Mouse (Mus musculus): ENCODE data around the gene Mov10l1. TPM values are rescaled to one million over a fixed set of nuclear protein-coding genes. Genes with fewer than 3 reads are reported as not detected.

Gene Mov10l1
- polyA plus RNA-seq, 1 experiment from 2014 or later = 0.42 TPM

- no peaks in the 10 kb centered on the region for H3K27me3 ChIP-seq (replicated peaks; ENCODE audit: insufficient read depth, low read length)
- no peak overlapping the region for H3K4me3 ChIP-seq (ENCODE audit: low read depth, low read length)
- TF ChIP-seq EP300 (IDR thresholded peaks at IDR 0.05) (no peak), CTCF (IDR thresholded peaks at IDR 0.05) (peak; percentile 22)
- H3K27ac ChIP-seq (ENCODE audit: low read length) = no peak overlapping the region
- DNase-seq (ENCODE audit: low spot score) (peak; percentile 8), ATAC-seq (no peak)
- H3K9ac ChIP-seq (replicated peaks; ENCODE audit: low read depth) = no peak overlapping the region
- H3K4me2 ChIP-seq (replicated peaks; ENCODE audit: low read depth, low read length) = no peak overlapping the region
- WGBS = 41% methylated on average over 6 of the region's 6 CpGs
- H3K9me3 ChIP-seq (ENCODE audit: low read length) = no peaks in the 10 kb centered on the region
- no peaks in the 10 kb centered on the region for H3K36me3 ChIP-seq (ENCODE audit: insufficient read depth, low read length)
- H3K4me1 ChIP-seq (ENCODE audit: insufficient read depth, low read depth, low read length) = no peaks in the 10 kb centered on the region
Observed at GRCm38 (mm10) chr15:88946851-88947250, 35.9 kb upstream of the Mov10l1 start.

- 82% methylated on average over 4 of the region's 4 CpGs for WGBS
- DNase-seq (ENCODE audit: low spot score) (no peak), ATAC-seq (no peak)
- no peak overlapping the region for H3K4me2 ChIP-seq (replicated peaks; ENCODE audit: low read depth, low read length)
- no peaks in the 10 kb centered on the region for H3K9me3 ChIP-seq (ENCODE audit: low read length)
- H3K4me3 ChIP-seq (ENCODE audit: low read depth, low read length) = no peak overlapping the region
- H3K36me3 ChIP-seq (ENCODE audit: insufficient read depth, low read length) = no peaks in the 10 kb centered on the region
- H3K4me1 ChIP-seq (ENCODE audit: insufficient read depth, low read depth, low read length) = no peaks in the 10 kb centered on the region
- no peak for TF ChIP-seq CTCF (IDR thresholded peaks at IDR 0.05)
- no peak for TF ChIP-seq EP300 (IDR thresholded peaks at IDR 0.05)
- H3K9ac ChIP-seq (replicated peaks; ENCODE audit: low read depth) = no peak overlapping the region
- peaks cover 12% of the 10 kb centered on the region; the same call in 1 of the 2 replicates for H3K27me3 ChIP-seq (replicated peaks; ENCODE audit: insufficient read depth, low read length)
- H3K27ac ChIP-seq (ENCODE audit: low read length) = no peak overlapping the region
Observed at GRCm38 (mm10) chr15:88951246-88951645, 31.5 kb upstream of the Mov10l1 start.

GRCm38 (mm10) chr15:88954368-88955072 is 28.2 kb upstream of the Mov10l1 start, which contains the start of gene Ttll8:
Gene Ttll8 (minus strand): TSS chr15:88954418.
- 10% methylated on average over 48 of the region's 53 CpGs for WGBS
- DNase-seq (ENCODE audit: low spot score) = peak; percentile 56
- Histone ChIP-seq H3K9me3 (ENCODE audit: low read length) (no peaks in the 10 kb centered on the region), H3K27ac (ENCODE audit: low read length) (no peak within 1 kb of the TSS), H3K4me2 (replicated peaks; ENCODE audit: low read depth, low read length) (peak within 1 kb of the TSS; percentile 52), H3K27me3 (replicated peaks; ENCODE audit: insufficient read depth, low read length) (peaks cover 12% of the 10 kb centered on the region; the same call in 1 of the 2 replicates), H3K4me3 (ENCODE audit: low read depth, low read length) (peak within 1 kb of the TSS; percentile 27; the same call in 1 of the 2 replicates), H3K36me3 (ENCODE audit: insufficient read depth, low read length) (no peaks in the 10 kb centered on the region), H3K9ac (replicated peaks; ENCODE audit: low read depth) (no peak within 1 kb of the TSS), H3K4me1 (ENCODE audit: insufficient read depth, low read depth, low read length) (no peaks in the 10 kb centered on the region)
- no peak for TF ChIP-seq CTCF (IDR thresholded peaks at IDR 0.05)
- TF ChIP-seq EP300 (IDR thresholded peaks at IDR 0.05) = no peak
- ATAC-seq = peak; percentile 93

- no peak overlapping the region for H3K9ac ChIP-seq (replicated peaks; ENCODE audit: low read depth)
- H3K4me3 ChIP-seq (ENCODE audit: low read depth, low read length) = no peak overlapping the region
- 83% methylated on average over 6 of the region's 6 CpGs for WGBS
- DNase-seq (ENCODE audit: low spot score) (no peak), ATAC-seq (no peak)
- H3K4me1 ChIP-seq (ENCODE audit: insufficient read depth, low read depth, low read length) = no peaks in the 10 kb centered on the region
- no peak overlapping the region for H3K27ac ChIP-seq (ENCODE audit: low read length)
- TF ChIP-seq EP300 (IDR thresholded peaks at IDR 0.05) = no peak
- TF ChIP-seq CTCF (IDR thresholded peaks at IDR 0.05) = no peak
- no peak overlapping the region for H3K4me2 ChIP-seq (replicated peaks; ENCODE audit: low read depth, low read length)
- no peaks in the 10 kb centered on the region for H3K9me3 ChIP-seq (ENCODE audit: low read length)
- no peaks in the 10 kb centered on the region for H3K36me3 ChIP-seq (ENCODE audit: insufficient read depth, low read length)
- peaks cover 12% of the 10 kb centered on the region; the same call in 1 of the 2 replicates for H3K27me3 ChIP-seq (replicated peaks; ENCODE audit: insufficient read depth, low read length)
Observed at GRCm38 (mm10) chr15:88955342-88955741, 27.4 kb upstream of the Mov10l1 start.

- peaks cover 12% of the 10 kb centered on the region; the same call in 1 of the 2 replicates for H3K27me3 ChIP-seq (replicated peaks; ENCODE audit: insufficient read depth, low read length)
- TF ChIP-seq CTCF (IDR thresholded peaks at IDR 0.05) = no peak
- TF ChIP-seq EP300 (IDR thresholded peaks at IDR 0.05) = no peak
- no peak overlapping the region for H3K27ac ChIP-seq (ENCODE audit: low read length)
- no peaks in the 10 kb centered on the region for H3K9me3 ChIP-seq (ENCODE audit: low read length)
- WGBS = 75% methylated on average over 4 of the region's 4 CpGs
- ATAC-seq (no peak), DNase-seq (ENCODE audit: low spot score) (no peak)
- H3K4me3 ChIP-seq (ENCODE audit: low read depth, low read length) = no peak overlapping the region
- H3K4me1 ChIP-seq (ENCODE audit: insufficient read depth, low read depth, low read length) = no peaks in the 10 kb centered on the region
- no peaks in the 10 kb centered on the region for H3K36me3 ChIP-seq (ENCODE audit: insufficient read depth, low read length)
- no peak overlapping the region for H3K4me2 ChIP-seq (replicated peaks; ENCODE audit: low read depth, low read length)
- no peak overlapping the region for H3K9ac ChIP-seq (replicated peaks; ENCODE audit: low read depth)
Observed at GRCm38 (mm10) chr15:88957522-88957921, 25.2 kb upstream of the Mov10l1 start.

GRCm38 (mm10) chr15:88964070-88964578 is 18.6 kb upstream of the Mov10l1 start:
- TF ChIP-seq CTCF (IDR thresholded peaks at IDR 0.05) = no peak
- no peak for TF ChIP-seq EP300 (IDR thresholded peaks at IDR 0.05)
- Histone ChIP-seq H3K27me3 (replicated peaks; ENCODE audit: insufficient read depth, low read length) (no peaks in the 10 kb centered on the region), H3K27ac (ENCODE audit: low read length) (no peak overlapping the region), H3K36me3 (ENCODE audit: insufficient read depth, low read length) (no peaks in the 10 kb centered on the region), H3K4me2 (replicated peaks; ENCODE audit: low read depth, low read length) (no peak overlapping the region), H3K4me1 (ENCODE audit: insufficient read depth, low read depth, low read length) (no peaks in the 10 kb centered on the region), H3K9ac (replicated peaks; ENCODE audit: low read depth) (no peak overlapping the region), H3K4me3 (ENCODE audit: low read depth, low read length) (no peak overlapping the region), H3K9me3 (ENCODE audit: low read length) (no peaks in the 10 kb centered on the region)
- DNase-seq (ENCODE audit: low spot score) (no peak), ATAC-seq (no peak)
- WGBS = 80% methylated on average over 2 of the region's 2 CpGs
